Mouse (Mus musculus) CH12.LX (cell line): ENCODE results near the gene Capza1. TPM values are rescaled to one million over a fixed set of nuclear protein-coding genes. Genes with fewer than 3 reads are reported as not detected.
A peak's percentile ranks its signal among the peaks of the same experiment; 100 is the strongest.

ENCODE experiments used
- DNase-seq: peaks from one replicate; pipeline ENCODE4 v3.0.0-alpha.2; 2013; ENCODE audit errors: extremely low read depth
- H3K27ac ChIP-seq: 2 replicates; pipeline ENCODE4 v1.5.1; 2012; ENCODE audit warnings: low read depth, mild to moderate bottlenecking, control low read depth, moderate library complexity; ENCODE audit not compliant: insufficient read depth
- H3K27me3 ChIP-seq: replicated peaks from 2 replicates; pipeline ENCODE3; 2012; ENCODE audit warnings: inconsistent platforms
- H3K36me3 ChIP-seq, 2 experiments: replicated peaks in 1 of 2; 2 replicates each; pipeline versions ENCODE3 to v1.6.1; 2012; ENCODE audit warnings: inconsistent platforms in 1 of 2, low read length in 1 of 2, mild to moderate bottlenecking in 1 of 2, mixed read lengths in 1 of 2, moderate library complexity in 1 of 2; ENCODE audit not compliant: control insufficient read depth in 1 of 2, insufficient read depth in 1 of 2
- H3K4me1 ChIP-seq, 2 experiments: 2 replicates each; pipeline ENCODE4 v1.6.1; 2012; ENCODE audit warnings: inconsistent platforms in 1 of 2, moderate library complexity in 1 of 2; ENCODE audit not compliant: insufficient read depth in 2 of 2, control insufficient read depth in 1 of 2
- H3K4me2 ChIP-seq: 2 replicates; pipeline ENCODE4 v1.6.1; 2012; ENCODE audit warnings: low read depth, mild to moderate bottlenecking, control low read depth; ENCODE audit not compliant: poor library complexity, insufficient read depth, severe bottlenecking
- H3K4me3 ChIP-seq, 3 experiments: fragments of 150-350 bp in 1 of 3; sonication (generic) in 1 of 3; replicated peaks in 1 of 3; 2 replicates each; pipeline versions ENCODE3 to v1.5.1; 2011 to 2012; ENCODE audit warnings: low read depth in 2 of 3, low read length in 2 of 3, mild to moderate bottlenecking in 2 of 3, moderate library complexity in 2 of 3, control low read depth in 1 of 3, improper control_type of control experiment in 1 of 3, inconsistent platforms in 1 of 3, mixed read lengths in 1 of 3; ENCODE audit not compliant: poor library complexity in 1 of 3
- H3K79me2 ChIP-seq: replicated peaks from 2 replicates; pipeline ENCODE4 v1.6.1; 2012; ENCODE audit warnings: mild to moderate bottlenecking, moderate library complexity; ENCODE audit not compliant: control insufficient read depth, poor library complexity, insufficient read depth, severe bottlenecking; ENCODE audit errors: extremely low read depth
- H3K9ac ChIP-seq: 2 replicates; pipeline ENCODE4 v1.6.1; 2012; ENCODE audit warnings: low read depth, mild to moderate bottlenecking, control low read depth, moderate library complexity; ENCODE audit not compliant: insufficient read depth
- H3K9me3 ChIP-seq: replicated peaks from 2 replicates; pipeline ENCODE3; 2012; ENCODE audit warnings: low read length, inconsistent platforms, mixed read lengths
- CHD2 ChIP-seq: IDR thresholded peaks from 2 replicates; pipeline ENCODE4 v1.6.1; 2011; ENCODE audit warnings: low read length, improper control_type of control experiment
- E2F4 ChIP-seq: IDR thresholded peaks from 2 replicates; pipeline ENCODE4 v1.6.1; 2011; ENCODE audit warnings: low read depth, low read length, improper control_type of control experiment; ENCODE audit not compliant: insufficient replicate concordance
- ELF1 ChIP-seq: IDR thresholded peaks from 2 replicates; pipeline ENCODE4 v1.6.1; 2014; ENCODE audit warnings: low read depth, mild to moderate bottlenecking, inconsistent platforms, low read length, improper control_type of control experiment
- ETS1 ChIP-seq: conservative IDR thresholded peaks from 2 replicates; pipeline ENCODE4 v1.6.1; 2012; ENCODE audit warnings: low read depth, mild to moderate bottlenecking, inconsistent platforms, low read length, improper control_type of control experiment, moderate library complexity
- GABPA ChIP-seq: IDR thresholded peaks from 2 replicates; pipeline ENCODE4 v1.6.1; 2012; ENCODE audit warnings: low read depth, low read length, improper control_type of control experiment, inconsistent platforms; ENCODE audit not compliant: insufficient replicate concordance
- IRF4 ChIP-seq: IDR thresholded peaks from 2 replicates; pipeline ENCODE4 v1.6.1; 2014; ENCODE audit warnings: low read depth, mild to moderate bottlenecking, inconsistent platforms, low read length, improper control_type of control experiment
- JUN ChIP-seq: IDR thresholded peaks from 2 replicates; pipeline ENCODE4 v1.6.1; 2011; ENCODE audit warnings: low read depth, mild to moderate bottlenecking, low read length, improper control_type of control experiment, moderate library complexity; ENCODE audit not compliant: insufficient read depth
- MAX ChIP-seq: IDR thresholded peaks from 2 replicates; pipeline ENCODE4 v1.6.1; 2011; ENCODE audit warnings: low read length, improper control_type of control experiment
- MAZ ChIP-seq: IDR thresholded peaks from 2 replicates; pipeline ENCODE4 v1.6.1; 2012; ENCODE audit warnings: low read depth, mild to moderate bottlenecking, inconsistent platforms, low read length, improper control_type of control experiment, moderate library complexity
- MEF2A ChIP-seq: IDR thresholded peaks from 2 replicates; pipeline ENCODE4 v1.6.1; 2014; ENCODE audit warnings: low read depth, mild to moderate bottlenecking, inconsistent platforms, low read length, improper control_type of control experiment, borderline replicate concordance
- MXI1 ChIP-seq: IDR thresholded peaks from 2 replicates; pipeline ENCODE4 v1.6.1; 2011; ENCODE audit warnings: mild to moderate bottlenecking, low read depth, low read length, improper control_type of control experiment
- MYC ChIP-seq: IDR thresholded peaks from 2 replicates; pipeline ENCODE4 v1.6.1; 2011; ENCODE audit warnings: low read depth, mild to moderate bottlenecking, improper control_type of control experiment, low read length
- NELFE ChIP-seq: IDR thresholded peaks from 2 replicates; pipeline ENCODE4 v1.6.1; 2011; ENCODE audit warnings: low read depth, low read length, improper control_type of control experiment
- POLR2A ChIP-seq: IDR thresholded peaks from 2 replicates; pipeline ENCODE4 v1.6.1; 2011; ENCODE audit warnings: low read depth, mild to moderate bottlenecking, improper control_type of control experiment, low read length
- POLR2AphosphoS2 ChIP-seq: IDR thresholded peaks from 2 replicates; pipeline ENCODE4 v1.6.1; 2011; ENCODE audit warnings: low read depth, low read length, improper control_type of control experiment
- RCOR1 ChIP-seq: conservative IDR thresholded peaks from 2 replicates; pipeline ENCODE4 v1.6.1; 2012; ENCODE audit warnings: low read depth, mild to moderate bottlenecking, inconsistent platforms, low read length, improper control_type of control experiment
- SIN3A ChIP-seq: IDR thresholded peaks from 2 replicates; pipeline ENCODE4 v1.6.1; 2012; ENCODE audit warnings: low read length, improper control_type of control experiment, inconsistent platforms
- SMC3 ChIP-seq: IDR thresholded peaks from 2 replicates; pipeline ENCODE4 v1.6.1; 2011; ENCODE audit warnings: low read depth, low read length, improper control_type of control experiment
- TCF12 ChIP-seq: IDR thresholded peaks from 2 replicates; pipeline ENCODE4 v1.6.1; 2014; ENCODE audit warnings: low read depth, mild to moderate bottlenecking, inconsistent platforms, low read length, improper control_type of control experiment
- UBTF ChIP-seq: IDR thresholded peaks from 2 replicates; pipeline ENCODE4 v1.6.1; 2012; ENCODE audit warnings: low read depth, mild to moderate bottlenecking, inconsistent platforms, low read length, improper control_type of control experiment, moderate library complexity
- ZKSCAN1 ChIP-seq: IDR thresholded peaks from 2 replicates; pipeline ENCODE4 v1.6.1; 2012; ENCODE audit warnings: low read depth, inconsistent platforms, low read length, improper control_type of control experiment, borderline replicate concordance
- dilution Hi-C: fragments of 300-500 bp; cut with MboI; formaldehyde crosslinking; loops from 2 replicates; pipeline ENCODE4 v1.14.3; 2020; ENCODE audit warnings: low sequenced_read_pairs; ENCODE audit not compliant: extremely low pct_unique_long_range_greater_than_20kb, extremely low pct_ligation_motif_present
- in situ Hi-C: fragments of 300-500 bp; cut with MboI; formaldehyde crosslinking; loops from 3 replicates; pipeline ENCODE4 v1.14.3; 2019; ENCODE audit warnings: low sequenced_read_pairs, low pct_ligation_motif_present, low pct_unique_long_range_greater_than_20kb, mixed read lengths
- polyA plus RNA-seq: library from polyadenylated mRNA; unstranded; fragments of >175 nt; gene quantifications from 2 replicates; pipeline ENCODE4 v1.2.1, GENCODE M21; 2012; ENCODE audit warnings: low read depth; ENCODE audit not compliant: insufficient read length
- total RNA-seq, 2 experiments: library from RNA; depleted of rRNA; stranded (reverse); fragments of 300-350 nt in 1 of 2; fragments of >200 nt in 1 of 2; gene quantifications; 2 replicates each; pipeline ENCODE4 v1.2.3; 2012 to 2014

Gene Capza1
- total and polyA plus RNA-seq, 3 experiments = 113 to 288 (median 140) TPM

DNA sequence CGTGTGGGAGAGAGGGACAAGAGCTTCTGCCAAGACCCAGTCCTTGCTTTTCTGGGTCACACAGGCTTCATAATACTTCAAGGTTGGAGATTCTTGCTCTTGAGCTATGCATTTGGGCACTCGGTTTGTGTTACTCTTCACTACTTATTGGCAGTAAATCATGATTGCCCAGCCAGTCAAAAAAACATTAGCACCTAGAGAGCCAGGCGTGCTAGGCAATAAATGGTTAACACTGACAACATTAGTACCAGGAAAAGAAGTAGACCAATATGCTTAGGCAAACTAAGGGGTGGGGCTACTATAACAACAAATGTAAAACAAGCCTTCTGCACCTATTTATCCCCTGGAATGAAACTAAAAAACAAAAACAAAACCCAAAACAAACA, 45.6 kb downstream of the Capza1 start:
- peak overlapping the region; percentile 87 for H3K9ac ChIP-seq
- in situ Hi-C loops (no loop called here), dilution Hi-C loops (no loop called here)
- peaks cover 7 to 26% of the 10 kb centered on the region in 2 experiments for H3K36me3 ChIP-seq
- no peaks in the 10 kb centered on the region for H3K79me2 ChIP-seq
- peaks cover 10 to 60% of the 10 kb centered on the region in 2 experiments for H3K4me1 ChIP-seq
- no peak for DNase-seq
- no peaks in the 10 kb centered on the region for H3K9me3 ChIP-seq
- peak overlapping the region; percentile 80 to 90 (median 88) for H3K4me3 ChIP-seq
- 0 out of 2 replicates have a peak overlapping the region, but pooled peaks have one; percentile 50 for H3K27ac ChIP-seq
- H3K4me2 ChIP-seq = peak overlapping the region; percentile 38
- H3K27me3 ChIP-seq = no peaks in the 10 kb centered on the region
- TF ChIP-seq ETS1 (no peak), MYC (no peak), NELFE (no peak), SIN3A (peak; percentile 5; the same call in 1 of the 2 replicates)

DNA sequence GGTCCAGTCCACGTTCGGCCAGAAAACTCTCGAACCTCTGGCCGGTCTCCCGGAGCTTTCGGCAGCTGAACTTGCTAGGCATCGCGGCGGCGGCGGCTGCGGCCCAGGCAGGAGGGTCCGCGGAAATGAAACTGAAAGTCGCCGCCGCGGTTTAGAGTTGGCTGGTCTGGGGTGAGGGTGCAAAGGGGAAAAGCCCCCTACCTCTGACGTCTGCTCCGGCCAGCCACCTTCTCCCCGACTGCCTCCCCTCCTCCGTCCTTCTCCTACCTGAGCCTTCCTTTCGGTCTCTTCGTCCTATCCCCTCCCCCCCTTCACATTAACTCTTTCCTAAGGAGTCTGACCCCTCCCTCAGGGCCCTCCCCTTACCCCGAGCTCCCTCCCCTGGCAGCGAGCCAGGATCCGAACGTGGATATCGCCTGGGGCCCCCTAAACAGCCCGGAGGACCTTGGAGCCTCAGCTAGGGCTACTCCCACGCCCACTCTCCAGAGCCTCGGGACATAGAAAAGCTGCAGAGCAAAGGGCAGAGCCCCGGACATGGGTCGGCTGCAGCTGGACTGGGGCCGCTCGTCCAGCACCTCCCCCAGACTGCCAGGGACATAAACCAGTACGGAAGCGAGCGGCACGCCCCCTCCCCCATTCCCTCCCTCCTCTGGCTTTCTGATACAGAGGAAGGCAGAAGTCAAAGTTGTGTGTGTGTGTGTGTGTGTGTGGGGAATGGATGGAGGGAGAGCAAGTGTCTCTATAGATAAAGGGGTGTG, 46.1 kb downstream of the Capza1 start, which contains the start of gene Mov10:
Gene Mov10 (minus strand): TSS at position 573 of the 758 bp plus-strand sequence.
- H3K27ac ChIP-seq = peak within 1 kb of the TSS; percentile 50
- peak; percentile 58 for DNase-seq
- no peaks in the 10 kb centered on the region for H3K79me2 ChIP-seq
- peaks cover 7 to 26% of the 10 kb centered on the region in 2 experiments for H3K36me3 ChIP-seq
- H3K4me2 ChIP-seq = peak within 1 kb of the TSS; percentile 92
- no peaks in the 10 kb centered on the region for H3K27me3 ChIP-seq
- peak within 1 kb of the TSS; percentile 80 to 90 (median 88) for H3K4me3 ChIP-seq
- dilution Hi-C loops = no loop called here
- TF ChIP-seq ELF1 (peak; percentile 71), GABPA (no peak), E2F4 (no peak), MAZ (0 out of 2 replicates have a peak, but pooled peaks have one; percentile 12), ZKSCAN1 (no peak), IRF4 (peak; percentile 92), POLR2A (peak; percentile 49), NELFE (peak; percentile 30; the same call in 1 of the 2 replicates), MAX (0 out of 2 replicates have a peak, but pooled peaks have one; percentile 29), UBTF (0 out of 2 replicates have a peak, but pooled peaks have one; percentile 30), SMC3 (no peak), TCF12 (peak; percentile 66; the same call in 1 of the 2 replicates), MEF2A (0 out of 2 replicates have a peak, but pooled peaks have one; percentile 17), JUN (no peak), RCOR1 (0 out of 2 replicates have a peak, but pooled peaks have one; percentile 27), MXI1 (peak; percentile 34), CHD2 (peak; percentile 66), POLR2AphosphoS2 (0 out of 2 replicates have a peak, but pooled peaks have one; percentile 31), SIN3A (peak; percentile 69; the same call in 1 of the 2 replicates)
- no peaks in the 10 kb centered on the region for H3K9me3 ChIP-seq
- in situ Hi-C loops = no loop called here
- peak within 1 kb of the TSS; percentile 87 for H3K9ac ChIP-seq
- peaks cover 10 to 60% of the 10 kb centered on the region in 2 experiments for H3K4me1 ChIP-seq
